Mouse (Mus musculus) telencephalon, adult 2 months (tissue): ENCODE data around the gene Pank1.
A peak's percentile ranks its signal among the peaks of the same experiment; 100 is the strongest.

Experiments
- DNase-seq: peaks from one replicate; pipeline ENCODE4 v3.0.0-alpha.2; 2011; ENCODE audit warnings: low read depth, low spot score

Gene Pank1

DNA sequence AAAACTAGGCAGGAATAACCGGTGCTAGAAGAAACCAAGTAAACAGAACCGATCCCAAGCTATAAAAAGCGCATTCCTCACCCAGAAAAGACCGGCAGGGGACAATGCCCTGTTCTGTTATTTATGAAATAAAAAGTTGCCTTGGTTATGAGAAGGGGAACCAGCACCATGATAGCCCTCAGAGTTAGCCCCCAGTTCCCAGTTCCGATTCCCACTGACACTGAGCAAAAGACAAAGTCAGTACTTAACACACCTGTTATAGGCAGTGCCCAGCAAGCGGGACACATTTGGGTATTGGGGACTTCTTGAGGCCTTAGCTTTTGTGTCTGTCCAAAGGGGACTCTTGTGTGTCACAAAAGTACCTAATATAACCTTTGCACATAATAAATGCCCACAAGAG is 369 bp upstream of the Pank1 start:
- no peak for DNase-seq

DNA sequence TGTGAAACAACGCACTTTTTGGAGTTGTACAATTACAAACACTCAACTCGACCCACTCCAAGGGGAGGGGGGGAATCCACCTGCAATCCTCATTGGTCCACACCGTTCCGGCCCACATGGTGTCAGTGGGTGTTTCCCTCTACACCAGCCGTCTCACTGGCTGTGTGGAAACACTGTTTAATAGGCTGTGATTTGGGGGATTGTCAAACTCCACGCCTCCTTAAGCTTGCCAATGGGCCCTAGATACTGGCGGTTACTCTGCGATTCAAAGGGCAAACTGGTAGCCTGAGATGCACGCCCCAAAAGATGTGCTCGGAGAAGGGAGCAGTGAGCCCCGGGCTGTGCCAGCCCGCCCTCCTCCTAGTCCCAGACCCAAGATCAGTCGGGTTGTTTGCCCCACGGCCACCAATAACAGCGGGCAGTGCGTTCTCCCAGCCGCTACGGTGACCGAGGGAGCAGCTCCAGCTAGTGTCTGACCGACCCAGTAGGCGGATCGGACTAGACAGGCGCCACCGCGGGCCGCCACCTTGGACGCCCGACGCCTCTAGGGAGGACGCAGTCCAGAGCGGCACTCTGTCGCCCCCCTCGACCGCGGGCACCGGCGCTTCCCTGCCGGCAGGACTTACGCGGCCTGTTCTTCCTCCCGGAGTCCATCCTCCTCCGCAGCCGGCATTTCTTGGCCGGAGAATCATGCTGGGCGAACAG is 1.2 kb downstream of the Pank1 start:
- DNase-seq, result peak; percentile 88

DNA sequence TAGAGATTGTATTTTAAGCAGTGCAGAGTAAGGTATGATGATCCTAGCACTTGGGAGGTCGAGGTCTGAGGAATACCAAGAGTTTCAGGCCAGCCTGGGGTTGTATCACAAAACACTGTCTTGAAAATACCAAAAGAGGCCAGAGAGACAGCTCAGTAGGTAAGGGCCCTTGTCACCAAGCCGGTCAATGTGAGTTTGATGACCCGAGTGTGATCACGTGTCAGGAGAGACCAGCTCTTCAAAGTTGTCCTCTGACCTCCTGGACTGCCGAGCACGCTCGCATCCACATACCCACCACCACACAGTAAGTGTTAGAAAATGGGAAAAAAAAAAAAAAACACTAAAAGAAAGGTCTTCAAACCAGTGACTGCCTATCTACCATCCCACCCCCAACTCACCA is 2.6 kb downstream of the Pank1 start:
- no peak for DNase-seq

DNA sequence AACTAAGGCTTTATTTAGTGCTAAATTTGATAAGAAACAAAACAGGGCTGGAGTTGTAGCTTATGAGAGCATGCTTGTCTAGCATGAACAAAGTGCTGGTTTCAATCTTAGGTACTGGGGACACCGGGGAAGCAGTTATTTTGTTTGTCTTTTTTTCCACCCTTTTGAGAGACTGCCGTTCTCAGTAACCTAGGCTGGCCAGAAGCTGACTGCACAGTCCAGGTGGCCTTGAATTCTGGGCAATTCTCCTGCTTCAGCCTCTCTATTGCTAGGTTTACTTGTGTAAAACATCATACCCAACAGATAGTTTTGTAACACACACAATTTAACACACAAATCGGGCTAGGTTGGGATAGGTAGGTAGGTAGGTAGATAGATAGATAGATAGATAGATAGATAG is 9.9 kb downstream of the Pank1 start:
- no peak for DNase-seq

DNA sequence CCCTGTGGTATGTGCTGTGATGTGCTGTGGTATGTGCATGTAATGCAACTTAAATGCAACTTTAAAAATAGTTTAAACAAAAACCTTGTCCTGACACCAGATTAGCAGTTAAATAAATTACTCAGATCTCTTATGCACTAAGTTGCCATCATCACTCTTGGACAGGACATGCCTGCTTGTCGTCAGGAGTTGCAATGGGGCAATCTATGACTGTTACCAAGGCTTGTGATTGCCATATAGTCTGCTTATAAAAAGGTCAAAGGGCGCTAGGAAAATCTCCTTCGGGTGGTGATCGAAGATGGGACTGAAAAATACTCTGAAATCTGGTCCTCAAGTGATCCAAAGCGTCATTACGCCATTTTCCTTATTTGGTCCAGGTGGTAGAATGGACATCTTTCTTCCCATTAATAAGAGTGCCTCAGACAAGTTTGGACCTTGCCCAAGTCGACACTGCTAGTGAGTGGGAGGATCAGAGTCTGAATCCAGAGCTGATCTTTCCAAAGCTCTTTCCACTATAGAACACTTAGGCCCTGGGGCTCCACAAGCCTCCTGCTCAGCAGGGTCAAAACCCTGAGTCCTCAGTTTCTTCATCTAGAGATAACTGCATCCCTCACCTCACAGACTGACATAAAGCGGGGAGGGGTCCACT is 11.0 kb downstream of the Pank1 start:
- no peak for DNase-seq

DNA sequence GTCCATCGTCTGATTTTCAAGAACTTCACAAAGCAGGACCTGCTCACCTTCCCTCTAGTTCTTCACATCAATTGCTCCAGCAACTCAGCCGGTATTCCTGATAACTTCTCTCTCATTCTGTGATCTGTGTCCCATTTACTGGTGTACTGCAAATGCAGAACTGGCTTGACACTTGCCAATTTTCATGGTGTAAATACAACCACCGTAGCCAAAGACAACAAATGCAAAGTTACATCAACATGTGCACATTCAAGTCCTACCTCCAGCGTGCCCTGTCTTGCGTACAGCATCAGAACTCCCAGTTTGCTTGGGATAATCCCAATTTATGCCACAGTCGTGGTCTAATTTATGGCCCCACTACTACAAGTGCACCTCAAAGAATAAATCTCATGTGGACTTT is 15.5 kb downstream of the Pank1 start:
- DNase-seq, result no peak

DNA sequence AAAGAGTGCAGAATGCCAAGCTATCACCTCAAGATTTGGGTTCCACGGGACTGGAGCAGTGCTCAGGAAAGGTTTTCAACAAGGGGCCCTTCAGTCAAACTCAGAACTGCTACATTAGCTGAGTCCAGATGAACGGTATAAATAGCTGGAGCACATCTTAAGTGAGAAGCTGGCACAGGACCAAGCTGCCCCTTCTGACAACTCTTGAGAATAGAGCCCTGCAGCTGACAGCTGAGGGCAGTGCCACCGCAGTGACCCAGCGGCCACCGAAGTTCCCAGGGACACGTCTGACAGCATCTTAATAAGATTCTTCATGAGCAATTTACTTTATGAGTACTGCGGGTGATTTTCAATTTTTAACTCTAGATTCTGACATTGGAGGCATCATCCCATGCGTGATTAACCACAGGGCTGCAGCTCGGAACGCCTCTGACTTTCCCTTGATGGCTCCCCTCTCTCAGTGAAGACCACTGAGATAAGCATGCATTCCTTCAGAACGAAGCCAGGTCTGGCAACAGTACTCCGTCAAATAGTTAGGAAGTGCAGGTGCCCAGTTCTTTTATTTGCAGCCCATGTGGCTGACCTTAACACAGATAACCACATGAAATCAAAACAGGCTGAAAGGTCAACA is 23.1 kb downstream of the Pank1 start:
- no peak for DNase-seq

DNA sequence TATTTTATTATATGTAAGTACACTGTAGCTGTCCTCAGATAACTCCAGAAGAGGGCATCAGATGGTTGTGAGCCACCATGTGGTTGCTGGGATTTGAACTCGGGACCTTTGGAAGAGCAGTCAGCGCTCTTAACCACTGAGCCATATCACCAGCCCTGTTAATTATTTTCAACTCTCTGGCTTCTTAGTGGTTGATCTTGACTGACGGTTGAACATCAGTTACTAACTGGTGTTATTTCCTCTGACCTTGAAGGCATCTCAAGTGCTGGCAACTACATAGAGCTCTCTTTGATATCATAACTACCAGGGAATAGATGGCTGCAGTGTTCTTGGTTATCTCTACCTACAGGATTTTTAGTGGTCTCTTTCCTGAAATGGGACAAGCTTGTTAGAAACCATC is 28.1 kb downstream of the Pank1 start:
- no peak for DNase-seq

DNA sequence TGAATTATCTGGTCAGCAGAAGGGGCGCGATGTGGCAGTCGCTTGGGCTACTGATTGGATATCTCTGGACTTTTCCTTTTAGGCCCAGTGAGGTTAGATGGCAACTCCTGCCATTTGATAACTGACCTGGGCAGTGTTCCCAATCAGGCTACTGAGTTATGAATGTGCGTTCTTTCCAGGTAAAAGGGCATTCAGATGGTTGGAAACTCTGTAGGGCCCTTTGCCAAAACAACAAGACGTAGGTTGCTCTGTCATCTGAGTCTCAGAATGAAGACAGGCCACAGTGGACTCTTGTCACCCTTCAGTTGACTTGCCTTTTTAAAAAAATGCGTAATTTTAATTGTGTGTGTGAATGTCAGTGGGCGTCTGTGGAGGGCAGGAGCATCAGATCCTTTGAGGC is 29.8 kb downstream of the Pank1 start:
- no peak for DNase-seq

DNA sequence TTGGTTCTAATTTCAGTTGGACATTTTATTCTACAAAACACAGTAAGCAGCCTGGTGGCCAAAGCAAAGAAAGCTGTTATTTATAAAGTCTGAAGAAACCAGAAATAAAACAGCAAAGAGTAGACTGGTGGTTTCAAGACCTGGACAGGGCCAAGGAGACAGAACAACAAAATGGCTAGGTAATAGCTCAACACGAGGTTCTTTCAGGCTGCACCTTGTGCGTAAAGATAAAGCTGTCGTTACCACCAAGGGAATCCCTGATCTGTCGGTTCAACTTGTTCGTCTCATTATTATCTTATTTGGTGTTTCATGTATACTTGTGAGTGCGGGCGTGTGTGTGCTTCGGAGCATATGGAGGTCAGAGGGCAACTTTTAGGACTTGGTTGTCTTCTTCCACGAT is 31.1 kb downstream of the Pank1 start:
- DNase-seq, result no peak

DNA sequence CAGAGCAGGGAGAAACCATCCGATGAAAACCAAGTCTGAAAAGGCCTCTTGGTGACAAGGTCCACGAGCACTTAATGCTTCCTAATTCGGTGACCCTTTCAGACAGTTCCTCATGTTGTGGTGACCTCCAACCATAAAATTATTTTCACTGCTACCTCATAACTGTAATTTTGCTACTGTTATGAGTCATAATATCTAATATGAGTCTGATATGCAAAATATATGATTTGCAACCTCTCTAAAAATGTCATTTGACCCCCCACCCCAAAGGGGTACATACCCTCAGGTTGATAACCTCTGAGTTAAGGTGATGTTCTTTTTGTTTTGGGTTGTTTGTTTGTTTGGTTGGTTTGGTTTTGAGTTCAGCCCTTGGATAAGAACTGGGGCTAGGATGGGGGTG is 32.2 kb downstream of the Pank1 start:
- DNase-seq, result no peak

DNA sequence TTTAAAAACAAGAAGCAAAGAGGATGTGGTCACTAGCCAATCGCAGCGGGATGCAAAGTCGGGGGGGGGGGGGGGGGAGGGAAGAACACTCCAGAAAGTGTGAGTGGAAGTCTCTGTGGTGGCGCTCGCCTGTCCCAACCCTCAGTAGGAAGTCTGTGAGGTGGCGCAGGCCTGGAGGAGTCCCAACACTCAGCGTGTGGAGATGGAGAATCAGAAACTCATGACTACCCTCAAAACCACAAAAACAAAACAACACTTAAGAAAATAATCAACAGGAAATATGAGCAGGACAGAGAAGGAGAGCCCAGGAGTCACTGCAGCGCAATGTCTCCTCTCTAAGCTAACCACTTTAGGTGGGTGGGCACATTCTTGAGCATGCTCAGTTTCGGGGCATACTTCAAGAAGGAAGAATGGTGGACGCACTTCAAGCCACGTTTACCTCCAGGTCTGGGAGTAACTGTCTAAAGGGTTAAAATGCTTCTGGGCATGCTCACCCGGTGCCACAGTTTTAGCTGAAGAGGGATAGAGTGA is 32.7 kb downstream of the Pank1 start:
- no peak for DNase-seq

DNA sequence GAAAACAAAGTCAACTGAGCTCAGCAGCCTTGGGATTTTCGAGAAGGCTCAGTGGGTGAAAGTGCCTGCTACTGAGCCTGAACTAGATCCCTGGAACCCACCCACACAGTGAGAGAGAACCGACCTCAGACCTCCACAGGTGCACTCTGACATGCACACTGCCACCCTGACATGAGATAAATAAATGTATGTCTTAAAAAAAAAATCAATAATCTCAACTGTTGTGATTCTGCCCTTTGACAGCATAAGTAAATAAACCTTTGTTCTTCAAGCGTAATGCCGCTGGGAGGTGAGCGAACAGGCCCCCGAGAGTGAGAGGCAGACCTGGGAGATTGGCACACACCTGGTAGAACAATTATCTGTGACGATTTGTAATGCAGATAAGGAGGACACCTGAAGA is 33.2 kb downstream of the Pank1 start:
- DNase-seq, result no peak

DNA sequence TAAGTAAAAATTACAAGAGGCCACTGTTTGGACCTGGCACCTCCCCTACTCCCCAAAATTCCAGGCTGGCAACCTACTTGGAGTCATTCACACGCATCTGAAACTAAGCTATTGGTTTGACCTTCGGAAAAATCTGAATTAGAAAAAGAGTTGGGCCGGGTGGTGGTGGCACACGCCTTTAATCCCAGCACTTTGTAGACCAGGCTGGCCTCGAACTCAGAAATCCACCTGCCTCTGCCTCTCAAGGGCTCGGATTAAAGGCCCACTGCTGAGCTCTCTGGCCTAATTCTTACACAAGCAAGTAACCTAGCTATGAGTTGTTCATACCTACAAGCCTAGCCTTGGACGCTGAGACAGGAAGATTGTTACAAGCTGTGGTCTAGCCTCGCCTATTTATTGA is 33.9 kb downstream of the Pank1 start:
- DNase-seq, result no peak

DNA sequence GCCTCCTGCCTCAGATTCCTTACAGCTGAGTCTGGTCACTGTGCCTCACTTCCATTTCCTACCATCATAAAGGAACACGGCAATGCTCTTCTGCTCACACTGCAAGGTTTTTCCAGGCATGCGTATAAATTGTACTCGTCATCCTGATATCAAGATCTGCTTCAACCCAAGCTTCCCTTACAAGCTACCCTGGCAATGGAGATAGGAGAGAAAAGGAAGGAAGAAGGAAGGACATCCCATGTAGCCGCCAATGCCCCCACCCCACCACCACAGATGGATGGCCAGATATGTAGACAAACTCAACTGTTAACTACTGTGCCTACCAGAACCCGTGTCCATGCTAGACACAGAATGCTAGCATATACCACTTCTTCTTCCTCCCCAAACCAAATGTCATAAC is 34.5 kb downstream of the Pank1 start:
- no peak for DNase-seq

DNA sequence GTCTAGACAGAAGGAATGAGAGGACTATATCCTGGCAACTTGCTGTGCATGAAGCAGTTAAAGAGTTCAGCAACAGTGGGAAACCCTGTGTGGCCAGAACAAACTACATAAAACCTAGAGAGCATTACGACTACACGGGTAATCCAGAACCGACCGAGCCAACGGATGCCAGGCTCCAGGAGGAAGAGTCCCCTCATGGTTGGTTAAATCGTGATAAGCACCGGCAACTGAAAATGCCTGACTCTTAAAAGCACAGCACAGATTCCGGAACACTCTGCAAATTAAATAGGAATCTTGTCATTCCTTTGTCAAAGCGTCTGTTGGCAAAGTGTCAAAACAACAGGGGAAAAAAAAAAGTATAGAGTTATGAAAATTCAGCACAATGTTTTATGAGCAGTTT is 35.2 kb downstream of the Pank1 start:
- DNase-seq, result peak; percentile 18

DNA sequence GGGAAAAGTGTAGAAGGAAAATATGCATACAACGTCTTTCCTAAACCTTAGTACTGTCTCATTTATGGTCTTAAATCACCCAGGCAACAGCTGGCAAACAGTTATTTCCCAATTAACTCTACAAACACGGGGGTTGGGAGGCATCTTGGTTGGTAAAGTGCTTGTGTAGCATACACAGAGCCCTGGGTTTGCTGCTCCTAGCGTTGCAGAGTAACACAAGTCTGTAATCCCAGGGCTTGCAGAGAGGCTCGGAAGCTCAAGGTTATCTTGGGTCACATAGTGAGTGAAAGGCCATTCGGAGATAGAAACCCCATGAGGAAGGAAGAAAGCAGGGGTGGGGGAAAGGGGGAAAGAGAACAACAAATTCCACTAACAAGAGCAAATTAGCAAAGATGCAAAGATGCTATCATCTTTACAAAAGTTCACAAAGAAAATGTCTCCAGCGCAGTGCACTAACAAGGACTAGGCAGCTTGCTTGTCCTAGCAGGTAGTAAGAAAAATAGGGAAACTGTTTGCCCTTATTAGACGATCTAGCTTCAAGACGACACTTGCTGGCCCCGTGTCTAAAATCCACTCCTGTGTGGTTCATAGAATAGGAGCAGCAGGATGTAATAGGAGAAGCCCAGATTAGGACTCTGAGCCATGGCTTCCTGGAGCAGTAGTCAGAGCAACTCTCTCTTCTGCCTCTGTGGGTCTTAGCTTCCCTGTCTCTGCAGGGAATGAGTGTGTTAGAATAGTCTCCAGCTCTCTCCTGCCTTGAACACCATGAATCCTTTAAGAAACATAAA is 37.3 kb downstream of the Pank1 start:
- no peak for DNase-seq

DNA sequence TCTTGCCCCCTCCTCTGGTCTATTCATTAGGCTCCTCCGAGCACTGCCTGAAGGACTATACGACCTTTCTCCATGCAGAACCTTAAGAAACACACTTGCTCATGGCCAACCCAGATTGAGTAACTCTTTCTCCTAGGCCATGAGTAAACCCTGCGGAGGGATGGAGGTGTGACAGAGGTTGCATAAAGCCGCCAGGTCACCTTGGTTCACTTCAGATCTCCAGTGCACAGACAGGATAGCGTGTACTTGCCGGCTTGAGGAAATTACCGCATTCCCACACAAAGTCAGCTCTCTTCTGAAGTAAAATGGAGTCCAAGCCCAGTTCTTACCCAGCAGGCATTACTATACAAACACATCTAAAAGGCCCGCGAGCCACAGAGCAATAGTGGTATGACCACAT is 40.6 kb downstream of the Pank1 start:
- no peak for DNase-seq

DNA sequence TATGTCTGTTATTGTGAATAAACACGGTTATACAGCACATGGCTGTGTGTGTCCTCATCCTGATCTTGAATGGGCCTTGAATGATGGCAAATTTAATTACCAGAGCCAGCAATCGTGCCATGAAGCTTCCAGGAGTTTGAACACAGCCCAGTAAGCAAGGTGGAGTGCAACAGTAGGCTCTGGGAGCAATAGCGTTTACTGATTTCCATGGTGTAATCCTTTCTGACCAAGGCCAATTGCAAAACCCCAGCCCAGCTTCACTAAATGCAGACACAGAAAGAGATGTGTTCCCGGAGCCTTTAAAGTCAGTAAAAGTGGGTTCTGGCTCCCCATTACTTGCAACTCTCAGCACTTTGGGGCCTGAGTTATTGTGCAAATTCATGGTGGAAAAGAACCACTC is 47.6 kb downstream of the Pank1 start:
- no peak for DNase-seq

DNA sequence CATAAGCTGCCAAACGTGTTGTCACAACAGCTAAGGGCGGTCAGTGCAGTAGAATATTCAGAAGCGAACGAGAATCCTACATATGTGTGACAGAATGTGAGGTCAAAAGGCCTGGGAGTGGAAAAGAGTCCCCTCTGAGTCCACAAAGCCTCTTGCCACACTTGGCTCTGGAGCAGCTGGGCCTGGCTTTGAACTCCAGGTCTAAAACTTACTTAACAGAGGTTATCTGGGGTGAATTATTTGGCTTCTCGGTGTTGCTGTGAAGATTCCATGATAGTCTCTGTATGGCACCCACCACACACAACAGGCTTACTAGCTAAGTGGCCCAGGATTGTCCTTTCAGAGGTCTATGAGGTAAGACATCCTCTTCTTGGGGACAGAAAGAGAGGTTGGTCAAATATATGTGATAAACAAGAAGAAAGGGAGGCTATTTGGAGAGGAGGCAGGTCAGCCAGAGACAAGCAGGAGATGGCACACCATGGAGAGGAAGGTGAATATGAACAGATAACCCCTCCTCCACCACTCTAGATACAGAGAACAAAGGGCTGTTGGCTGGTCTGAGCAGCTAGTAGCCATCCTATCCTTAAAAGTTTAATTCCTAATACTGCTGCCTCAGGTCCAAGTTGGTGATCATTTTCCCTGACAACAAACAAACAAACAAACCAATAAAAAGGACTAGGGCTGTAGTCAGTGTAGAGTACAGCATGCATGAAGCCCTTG is 51.2 kb downstream of the Pank1 start:
- no peak for DNase-seq

DNA sequence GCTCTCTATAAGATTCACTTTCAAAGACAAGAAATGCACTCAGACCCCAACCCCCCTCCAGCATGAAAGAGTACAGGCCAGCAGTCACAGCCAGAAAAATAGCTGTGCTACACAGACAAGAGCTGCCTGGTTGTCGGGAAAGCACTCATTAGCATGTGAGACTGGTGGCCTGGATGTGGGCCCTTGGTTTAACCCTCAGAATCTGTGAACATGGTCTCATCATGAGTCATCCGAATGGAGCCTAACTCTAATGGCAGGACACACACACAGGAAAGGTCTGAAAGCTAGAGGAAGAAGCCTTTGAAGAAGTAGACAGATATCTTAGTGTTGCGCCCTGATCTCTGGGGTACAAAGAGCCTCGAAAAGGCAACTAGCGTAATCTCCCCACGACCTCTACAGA is 51.8 kb downstream of the Pank1 start:
- no peak for DNase-seq
